Mouse (Mus musculus): ENCODE data around the gene Gm49405.
"Not testable (repeated sequence)": the region's sequence is repeated elsewhere in the genome, so short reads cannot be mapped to it uniquely, and the experiment has no call there.

Gene Gm49405

GRCm38 (mm10) chr19:4014802-4015201, 14.4 kb downstream of the Gm49405 start:
- DNase-seq (ENCODE audit: low spot score), result no peak

- DNase-seq (ENCODE audit: low spot score), result no peak
Measured at GRCm38 (mm10) chr19:4015635-4016034, 15.2 kb downstream of the Gm49405 start.

- no peak for DNase-seq (ENCODE audit: low spot score)
Measured at GRCm38 (mm10) chr19:4017921-4018587, 17.6 kb downstream of the Gm49405 start.

- DNase-seq (ENCODE audit: low spot score), result peak; percentile 81
Measured at GRCm38 (mm10) chr19:4018743-4019583, 18.5 kb downstream of the Gm49405 start.

GRCm38 (mm10) chr19:4023185-4023584, 22.8 kb downstream of the Gm49405 start:
- no peak for DNase-seq (ENCODE audit: low spot score)

GRCm38 (mm10) chr19:4027576-4027975, 27.1 kb downstream of the Gm49405 start:
- no peak for DNase-seq (ENCODE audit: low spot score)

GRCm38 (mm10) chr19:4032668-4033067, 32.2 kb downstream of the Gm49405 start:
- no peak for DNase-seq (ENCODE audit: low spot score)

DNA sequence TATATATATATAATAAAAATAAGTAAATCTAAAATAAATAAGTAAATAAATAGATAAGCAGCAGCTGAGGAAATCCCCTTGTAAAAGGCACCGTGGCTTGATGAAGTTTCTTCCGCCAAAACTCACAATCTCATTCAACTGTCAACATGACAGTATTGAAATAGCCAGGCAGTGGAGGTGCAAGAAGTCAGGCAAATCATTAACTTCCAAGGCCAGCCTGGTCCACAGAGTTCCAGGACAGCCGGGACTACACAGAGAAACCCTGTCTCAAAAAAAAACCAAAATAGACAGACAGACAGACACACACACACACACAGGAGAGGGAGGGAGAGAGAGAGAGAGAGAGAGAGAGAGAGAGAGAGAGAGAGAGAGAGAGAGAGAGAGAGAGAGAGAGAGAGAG, 32.9 kb downstream of the Gm49405 start:
- DNase-seq (ENCODE audit: low spot score), result no peak

- DNase-seq (ENCODE audit: low spot score), result no peak
Measured at GRCm38 (mm10) chr19:4033742-4034141, 33.3 kb downstream of the Gm49405 start.

DNA sequence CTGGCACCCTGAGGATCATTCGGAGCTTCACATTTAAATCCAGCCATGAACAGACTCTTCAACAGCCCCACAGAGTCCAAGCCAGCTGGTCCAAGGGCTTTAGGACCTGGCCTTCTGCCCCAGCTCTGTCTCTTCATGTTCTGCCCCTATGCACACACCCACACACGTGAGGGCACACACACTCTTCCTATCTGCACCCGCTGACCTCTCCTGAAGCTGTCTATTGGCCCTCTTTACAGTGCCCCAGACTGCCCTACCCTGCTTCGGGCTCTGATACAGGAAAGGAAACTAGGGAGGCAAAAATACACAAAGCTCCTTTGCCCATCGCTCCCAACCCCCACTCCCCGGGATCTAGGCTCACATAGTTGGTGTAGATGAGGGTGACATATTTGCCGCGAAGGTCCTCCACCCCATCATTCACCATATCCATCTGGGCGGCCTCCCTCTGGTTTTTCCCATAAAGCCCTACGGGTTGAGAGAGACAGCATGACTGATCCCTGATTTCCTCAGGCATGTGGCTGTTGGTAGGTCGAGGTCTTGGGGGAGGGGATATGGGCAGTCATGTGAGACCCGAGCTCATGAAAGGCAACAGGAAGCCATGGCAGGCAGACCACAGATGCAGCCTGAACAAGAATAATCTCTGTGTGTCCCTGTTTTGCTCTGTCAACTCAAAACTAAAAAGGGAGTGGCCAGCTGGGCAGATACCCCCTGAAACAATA, 36.1 kb downstream of the Gm49405 start:
- no peak for DNase-seq (ENCODE audit: low spot score)

DNA sequence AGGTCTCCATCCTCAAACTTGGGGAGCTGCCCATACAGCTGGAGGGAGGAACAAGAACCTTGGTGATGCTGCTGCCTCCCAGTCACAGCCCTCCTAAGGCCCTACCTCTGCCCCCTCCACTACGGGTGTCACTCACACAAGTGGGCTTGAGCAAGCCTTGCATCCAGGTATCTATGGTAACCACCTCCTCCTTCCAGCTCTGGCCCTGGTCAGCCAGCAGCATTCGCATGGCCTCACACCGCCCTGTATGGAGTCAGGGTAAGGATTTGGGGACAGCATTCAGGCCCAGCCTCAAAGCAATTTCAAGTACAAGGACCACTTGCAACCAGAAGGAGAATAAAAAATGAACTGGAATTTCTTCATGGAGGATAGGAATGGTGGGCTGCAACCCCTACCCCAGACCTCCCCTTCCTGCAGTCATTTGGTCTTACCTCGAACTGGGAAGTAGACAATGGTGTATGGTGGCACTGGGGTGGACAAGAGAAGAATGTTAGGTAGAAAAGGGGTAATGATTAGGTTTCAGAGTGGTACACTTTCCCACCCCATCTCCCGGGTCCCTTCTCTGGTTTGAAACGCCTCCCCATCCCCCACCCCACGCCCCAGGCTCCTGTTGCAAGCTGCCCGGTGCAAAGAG, 36.8 kb downstream of the Gm49405 start:
- DNase-seq (ENCODE audit: low spot score), result not testable (repeated sequence)

GRCm38 (mm10) chr19:4037788-4038232, 37.4 kb downstream of the Gm49405 start, which contains the start of gene Gstp1:
TSS of gene Gstp1 (minus strand) at chr19:4037985.
- peak; percentile 81 for DNase-seq (ENCODE audit: low spot score)

- DNase-seq (ENCODE audit: low spot score), result not testable (repeated sequence)
Measured at GRCm38 (mm10) chr19:4040941-4041340, 40.5 kb downstream of the Gm49405 start.

DNA sequence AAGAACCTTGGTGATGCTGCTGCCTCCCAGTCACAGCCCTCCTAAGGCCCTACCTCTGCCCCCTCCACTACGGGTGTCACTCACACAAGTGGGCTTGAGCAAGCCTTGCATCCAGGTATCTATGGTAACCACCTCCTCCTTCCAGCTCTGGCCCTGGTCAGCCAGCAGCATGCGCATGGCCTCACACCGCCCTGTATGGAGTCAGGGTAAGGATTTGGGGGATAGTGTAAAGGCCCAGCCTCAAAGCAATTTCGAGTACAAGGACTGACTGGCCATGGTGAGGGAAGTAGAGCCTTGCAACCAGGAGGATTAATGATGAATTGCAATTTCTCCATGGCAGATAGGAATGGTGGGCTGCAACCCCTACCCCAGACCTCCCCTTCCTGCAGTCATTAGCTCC, 41.1 kb downstream of the Gm49405 start:
- not testable (repeated sequence) for DNase-seq (ENCODE audit: low spot score)

- DNase-seq (ENCODE audit: low spot score), result no peak
Measured at GRCm38 (mm10) chr19:4042124-4042523, 41.7 kb downstream of the Gm49405 start.

DNA sequence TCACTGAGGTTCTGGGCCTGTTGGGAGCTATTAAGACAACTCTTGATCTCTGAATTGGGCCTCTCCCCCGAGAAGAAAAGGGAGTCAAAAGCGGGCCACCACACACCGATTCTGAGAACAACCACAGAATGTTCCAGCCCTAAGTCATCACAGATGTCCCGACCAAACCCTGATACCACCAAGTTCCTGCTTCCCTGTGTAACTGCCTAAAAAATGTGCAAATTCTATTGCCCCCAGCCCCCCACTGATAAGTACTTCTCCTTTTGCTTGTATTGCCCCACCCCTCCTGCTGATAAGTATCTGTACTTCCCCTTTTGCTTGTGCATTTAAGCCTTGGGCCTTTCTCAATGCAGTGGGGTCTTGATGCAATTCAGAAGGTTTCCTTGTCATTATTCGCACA, 43.7 kb downstream of the Gm49405 start:
- DNase-seq (ENCODE audit: low spot score), result not testable (repeated sequence)

- peak; percentile 90 for DNase-seq (ENCODE audit: low spot score)
Measured at GRCm38 (mm10) chr19:4045966-4046865, 45.8 kb downstream of the Gm49405 start, which contains the start of gene Gstp2. TSS of gene Gstp2 (minus strand) at chr19:4046023.

DNA sequence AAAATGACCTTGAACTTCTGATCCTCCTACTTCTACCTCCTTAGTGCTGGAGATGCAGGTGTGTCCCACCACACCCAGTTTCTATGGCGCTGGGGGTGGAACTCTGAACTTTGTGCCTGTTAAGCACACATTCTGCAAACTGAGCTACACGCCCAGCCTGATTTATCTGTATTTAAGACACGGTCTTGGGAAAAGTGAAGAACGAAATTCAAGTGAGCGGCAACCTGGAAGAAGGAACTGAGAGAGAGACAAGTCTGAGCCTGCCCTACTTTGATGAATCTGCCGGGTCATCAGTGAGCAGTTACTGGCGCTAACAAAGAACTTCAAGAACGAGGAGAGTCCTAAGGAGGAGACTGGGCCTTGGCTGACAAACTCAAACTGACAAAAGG, 46.4 kb downstream of the Gm49405 start:
- no peak for DNase-seq (ENCODE audit: low spot score)

DNA sequence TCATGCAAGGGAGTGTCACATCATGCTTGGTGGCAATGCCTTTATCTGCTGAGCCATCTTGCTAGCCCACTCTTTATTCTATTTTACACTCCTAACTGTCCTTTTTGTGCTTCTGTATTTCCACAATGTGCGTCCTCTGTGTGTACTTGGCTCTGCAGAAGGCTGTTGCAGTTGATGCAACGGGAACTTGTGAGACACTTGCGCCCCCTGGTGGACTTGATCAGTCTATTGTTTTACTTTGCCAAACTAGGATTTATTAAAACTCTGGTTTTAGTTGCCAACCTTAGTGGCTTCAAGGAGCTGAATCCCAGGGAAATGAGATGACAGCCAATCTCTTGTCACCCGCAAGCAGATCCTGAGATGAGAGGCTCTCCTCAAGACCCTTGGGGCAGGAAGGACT, 47.4 kb downstream of the Gm49405 start:
- peak; percentile 66 for DNase-seq (ENCODE audit: low spot score)

- not testable (repeated sequence) for DNase-seq (ENCODE audit: low spot score)
Measured at GRCm38 (mm10) chr19:4049069-4049468, 48.6 kb downstream of the Gm49405 start.

DNA sequence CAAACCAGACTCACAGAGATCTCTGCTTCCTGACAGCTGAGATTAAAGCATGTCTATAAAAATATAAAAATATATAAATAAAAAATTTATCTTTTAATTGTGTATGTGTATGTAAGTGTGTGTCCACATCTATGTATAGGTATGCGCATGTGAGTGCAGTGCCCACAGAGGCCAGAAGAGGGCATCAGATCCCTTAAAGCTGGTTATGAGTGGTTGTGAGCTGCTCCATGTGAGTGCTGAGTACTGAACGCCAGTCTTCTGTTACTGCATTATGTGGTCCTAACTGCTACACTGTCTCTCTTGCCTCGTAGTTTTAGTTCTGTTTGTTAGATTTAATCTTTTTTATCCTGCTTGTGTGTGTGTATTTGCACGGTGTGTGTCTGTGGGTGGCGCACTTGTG, 50.6 kb downstream of the Gm49405 start:
- no peak for DNase-seq (ENCODE audit: low spot score)

Measured in MN1 (cell line).